Mouse (Mus musculus): ENCODE results near the gene Nol11. TPM values are rescaled to one million over a fixed set of nuclear protein-coding genes. Genes with fewer than 3 reads are reported as not detected.

The Nol11 gene
- total and polyA plus RNA-seq, 3 experiments = 62.1 to 172 (median 109) TPM

DNA sequence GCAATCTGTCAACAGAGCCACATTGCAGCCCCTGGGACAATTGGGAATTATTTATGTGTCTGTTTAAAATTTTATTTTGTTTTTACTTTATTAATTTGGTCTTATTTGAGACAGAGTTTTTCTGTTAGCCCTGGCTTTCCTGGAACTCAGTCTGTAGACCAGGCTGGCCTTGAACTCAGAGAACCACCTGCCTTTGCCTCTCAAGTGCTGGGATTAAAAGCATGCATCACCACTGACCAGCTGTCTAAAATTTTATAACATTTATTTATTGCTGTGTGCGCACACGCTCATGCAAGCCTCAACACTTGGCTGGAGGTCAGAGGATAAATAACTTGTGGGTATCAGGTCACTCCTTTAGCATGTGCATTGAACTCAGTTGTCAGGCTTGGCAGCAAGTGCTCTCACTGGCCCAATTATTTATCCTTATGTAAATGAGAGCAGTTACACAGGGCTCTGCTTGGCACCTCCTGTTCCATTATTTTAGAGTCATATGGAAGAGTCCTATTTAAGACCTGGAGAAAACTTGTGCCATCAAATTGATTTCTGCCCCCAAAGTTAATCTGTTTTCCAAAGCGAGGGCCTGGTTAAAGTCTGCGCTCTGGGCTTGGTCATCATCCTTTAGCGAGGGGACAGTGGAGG, 44.2 kb upstream of the Nol11 start:
- TF ChIP-seq NRF1 (IDR thresholded peaks at IDR 0.05; ENCODE audit: low read depth, low read length) (no peak), ELF1 (IDR thresholded peaks at IDR 0.05; ENCODE audit: low read depth, low read length) (no peak), GABPA (IDR thresholded peaks at IDR 0.05; ENCODE audit: insufficient replicate concordance, low read depth, low read length) (no peak), BHLHE40 (IDR thresholded peaks at IDR 0.05; ENCODE audit: low read depth, low read length) (no peak), SMC3 (IDR thresholded peaks at IDR 0.05; ENCODE audit: low read depth, low read length) (no peak), USF2 (conservative IDR thresholded peaks at IDR 0.05; ENCODE audit: low read depth, low read length) (no peak), MAX (IDR thresholded peaks at IDR 0.05; ENCODE audit: low read length) (no peak), MAFK (IDR thresholded peaks at IDR 0.05; ENCODE audit: insufficient replicate concordance, low read length) (no peak), USF1 (IDR thresholded peaks at IDR 0.05; ENCODE audit: low read depth, low read length) (no peak), CHD1 (IDR thresholded peaks at IDR 0.05; ENCODE audit: low read depth, low read length) (no peak), MYC (IDR thresholded peaks at IDR 0.05; ENCODE audit: low read depth, low read length) (no peak), MAZ (IDR thresholded peaks at IDR 0.05; ENCODE audit: low read depth, low read length) (no peak), CHD2 (IDR thresholded peaks at IDR 0.05; ENCODE audit: low read length) (no peak), UBTF (IDR thresholded peaks at IDR 0.05; ENCODE audit: low read depth, low read length) (no peak), NELFE (IDR thresholded peaks at IDR 0.05; ENCODE audit: low read depth, low read length) (no peak), TCF12 (IDR thresholded peaks at IDR 0.05; ENCODE audit: low read depth, low read length) (no peak), ZKSCAN1 (IDR thresholded peaks at IDR 0.05; ENCODE audit: borderline replicate concordance, low read depth, low read length) (no peak), RCOR1 (conservative IDR thresholded peaks at IDR 0.05; ENCODE audit: low read depth, low read length) (no peak), ZNF384 (IDR thresholded peaks at IDR 0.05; ENCODE audit: low read depth, low read length) (no peak)
- no peak overlapping the region for H3K4me3 ChIP-seq (replicated peaks in 1 of 3; ENCODE audit: low read depth in 2 of 3, low read length in 2 of 3, poor library complexity in 1 of 3)
- H3K27me3 ChIP-seq (replicated peaks) = no peaks in the 10 kb centered on the region
- peaks cover under 1% of the 10 kb centered on the region for H3K9me3 ChIP-seq (replicated peaks; ENCODE audit: low read length)
- in situ Hi-C loops (cut with MboI; ENCODE audit: low pct_ligation_motif_present, low pct_unique_long_range_greater_than_20kb, low sequenced_read_pairs) (no loop called here), dilution Hi-C loops (cut with MboI; ENCODE audit: extremely low pct_ligation_motif_present, extremely low pct_unique_long_range_greater_than_20kb, low sequenced_read_pairs) (no loop called here)
- no peak overlapping the region for H3K27ac ChIP-seq (ENCODE audit: insufficient read depth, low read depth)
- H3K79me2 ChIP-seq (replicated peaks; ENCODE audit: control insufficient read depth, extremely low read depth, insufficient read depth, poor library complexity, severe bottlenecking) = no peaks in the 10 kb centered on the region
- H3K36me3 ChIP-seq (replicated peaks in 1 of 2; ENCODE audit: control insufficient read depth in 1 of 2, insufficient read depth in 1 of 2, low read length in 1 of 2) = no peaks in the 10 kb centered on the region
- no peak for DNase-seq (ENCODE audit: extremely low read depth)
- H3K4me2 ChIP-seq (ENCODE audit: insufficient read depth, low read depth, poor library complexity, severe bottlenecking) = no peak overlapping the region
- H3K4me1 ChIP-seq (ENCODE audit: control insufficient read depth in 1 of 2, insufficient read depth in 2 of 2) = no peaks in the 10 kb centered on the region
- no peak overlapping the region for H3K9ac ChIP-seq (ENCODE audit: insufficient read depth, low read depth)

DNA sequence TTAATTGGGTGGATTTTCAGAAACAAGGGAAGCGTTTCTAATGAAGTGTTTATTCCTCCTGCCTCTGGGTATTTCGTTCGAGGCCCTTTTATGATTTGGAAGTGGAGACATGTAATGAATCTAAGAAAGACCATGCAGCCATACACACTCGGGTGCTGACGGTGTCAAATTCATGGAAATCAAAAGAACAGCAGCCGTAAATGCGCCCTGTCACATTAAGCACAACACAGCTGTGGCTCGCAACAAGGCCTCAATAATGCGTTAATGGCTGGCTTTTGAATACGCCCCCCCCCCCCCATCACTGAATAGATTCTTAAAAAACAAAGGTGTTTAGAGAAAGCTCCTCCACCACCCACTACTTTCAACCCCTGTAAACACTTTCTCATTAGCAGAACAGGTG, 40.9 kb upstream of the Nol11 start:
- dilution Hi-C loops (cut with MboI; ENCODE audit: extremely low pct_ligation_motif_present, extremely low pct_unique_long_range_greater_than_20kb, low sequenced_read_pairs) (no loop called here), in situ Hi-C loops (cut with MboI; ENCODE audit: low pct_ligation_motif_present, low pct_unique_long_range_greater_than_20kb, low sequenced_read_pairs) (no loop called here)
- peaks cover 0 to 2% of the 10 kb centered on the region in 2 experiments for H3K36me3 ChIP-seq (replicated peaks in 1 of 2; ENCODE audit: control insufficient read depth in 1 of 2, insufficient read depth in 1 of 2, low read length in 1 of 2)
- no peaks in the 10 kb centered on the region for H3K27me3 ChIP-seq (replicated peaks)
- no peak overlapping the region for H3K9ac ChIP-seq (ENCODE audit: insufficient read depth, low read depth)
- H3K9me3 ChIP-seq (replicated peaks; ENCODE audit: low read length) = peaks cover 7% of the 10 kb centered on the region
- H3K4me3 ChIP-seq (replicated peaks in 1 of 3; ENCODE audit: low read depth in 2 of 3, low read length in 2 of 3, poor library complexity in 1 of 3) = no peak overlapping the region
- H3K4me2 ChIP-seq (ENCODE audit: insufficient read depth, low read depth, poor library complexity, severe bottlenecking) = no peak overlapping the region
- H3K4me1 ChIP-seq (ENCODE audit: control insufficient read depth in 1 of 2, insufficient read depth in 2 of 2) = no peaks in the 10 kb centered on the region; a peak in 1 of 4 replicates
- H3K79me2 ChIP-seq (replicated peaks; ENCODE audit: control insufficient read depth, extremely low read depth, insufficient read depth, poor library complexity, severe bottlenecking) = no peaks in the 10 kb centered on the region
- TF ChIP-seq SMC3 (IDR thresholded peaks at IDR 0.05; ENCODE audit: low read depth, low read length) (no peak), E2F4 (IDR thresholded peaks at IDR 0.05; ENCODE audit: insufficient replicate concordance, low read depth, low read length) (no peak), TBP (conservative IDR thresholded peaks at IDR 0.05; ENCODE audit: low read depth, low read length) (no peak), NELFE (IDR thresholded peaks at IDR 0.05; ENCODE audit: low read depth, low read length) (no peak), MEF2A (IDR thresholded peaks at IDR 0.05; ENCODE audit: borderline replicate concordance, low read depth, low read length) (no peak), NRF1 (IDR thresholded peaks at IDR 0.05; ENCODE audit: low read depth, low read length) (no peak), POLR2A (IDR thresholded peaks at IDR 0.05; ENCODE audit: low read depth, low read length) (no peak), RAD21 (IDR thresholded peaks at IDR 0.05; ENCODE audit: low read depth, low read length) (no peak), ELF1 (IDR thresholded peaks at IDR 0.05; ENCODE audit: low read depth, low read length) (no peak), TCF12 (IDR thresholded peaks at IDR 0.05; ENCODE audit: low read depth, low read length) (no peak), ZNF384 (IDR thresholded peaks at IDR 0.05; ENCODE audit: low read depth, low read length) (no peak), MXI1 (IDR thresholded peaks at IDR 0.05; ENCODE audit: low read depth, low read length) (no peak), MAFK (IDR thresholded peaks at IDR 0.05; ENCODE audit: insufficient replicate concordance, low read length) (no peak), ZC3H11A (IDR thresholded peaks at IDR 0.05; ENCODE audit: low read depth, low read length) (no peak), CHD1 (IDR thresholded peaks at IDR 0.05; ENCODE audit: low read depth, low read length) (no peak)
- DNase-seq (ENCODE audit: extremely low read depth) = no peak
- H3K27ac ChIP-seq (ENCODE audit: insufficient read depth, low read depth) = no peak overlapping the region
